Mouse (Mus musculus): ENCODE measurements around the gene Serpine2.

Gene Serpine2

DNA sequence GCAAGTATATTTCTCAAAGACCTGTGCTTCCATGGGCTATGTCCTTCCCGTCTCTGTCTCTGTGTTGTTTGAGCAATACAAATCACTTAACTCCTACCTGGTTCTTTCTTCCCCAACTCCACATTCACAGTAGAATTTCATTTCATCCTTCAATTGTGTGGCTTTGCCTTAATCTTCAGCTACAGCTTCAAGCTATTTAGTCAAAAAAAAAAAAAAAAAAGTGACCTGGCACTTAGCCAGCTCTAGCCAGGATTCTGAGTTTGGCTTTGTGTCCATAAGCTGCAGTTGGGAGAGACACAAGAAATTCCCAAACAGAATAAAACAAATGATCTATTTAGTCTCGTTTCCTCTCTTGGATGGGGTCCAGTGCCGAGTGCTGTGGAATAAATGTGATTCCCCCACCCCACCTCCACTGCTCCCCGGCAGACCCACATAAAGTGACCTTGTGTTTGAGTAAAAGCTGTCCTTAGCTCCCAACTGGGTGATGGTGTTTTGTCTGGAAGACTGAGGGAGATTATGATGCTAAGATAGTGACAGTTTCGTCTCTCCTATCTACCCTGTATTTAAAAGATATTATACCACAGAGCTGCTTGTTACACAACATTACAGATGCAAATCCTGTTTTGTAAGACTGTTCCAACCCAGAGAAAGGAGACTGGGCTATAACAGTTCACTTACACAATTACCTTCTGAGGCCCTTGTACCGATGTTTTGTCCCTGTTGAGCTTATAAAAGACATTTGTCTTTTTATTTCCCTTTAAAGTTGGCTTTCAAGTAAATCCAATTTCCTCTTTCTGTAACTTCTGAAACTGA is at the start of gene Serpine2:
Serpine2 (minus strand) TSS at position 51 of the 813 bp plus-strand sequence.
- peak; percentile 42 for DNase-seq

- DNase-seq: no peak
Observed at GRCm38 (mm10) chr1:79907811-79908210, 46.8 kb upstream of the Serpine2 start.

DNA sequence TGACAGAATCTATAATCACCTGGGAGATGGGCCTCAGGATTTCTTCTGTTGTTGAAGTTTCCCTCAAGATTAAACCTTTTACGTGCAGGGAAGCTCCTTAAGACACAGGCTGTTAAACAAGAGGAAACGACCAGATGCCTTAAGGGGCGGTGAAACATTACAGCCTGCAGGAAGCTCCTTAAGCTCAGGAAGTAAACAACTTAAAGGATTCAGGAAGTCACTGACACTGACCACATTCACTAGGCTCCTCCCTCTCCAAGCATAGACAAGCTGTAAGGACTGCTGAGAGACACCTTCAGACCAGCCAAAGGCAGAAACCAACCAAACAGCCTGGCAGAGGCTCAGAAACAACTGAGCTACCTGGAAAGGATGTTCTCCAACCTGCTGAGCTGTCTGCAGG is 44.3 kb upstream of the Serpine2 start:
- DNase-seq: no peak

DNA sequence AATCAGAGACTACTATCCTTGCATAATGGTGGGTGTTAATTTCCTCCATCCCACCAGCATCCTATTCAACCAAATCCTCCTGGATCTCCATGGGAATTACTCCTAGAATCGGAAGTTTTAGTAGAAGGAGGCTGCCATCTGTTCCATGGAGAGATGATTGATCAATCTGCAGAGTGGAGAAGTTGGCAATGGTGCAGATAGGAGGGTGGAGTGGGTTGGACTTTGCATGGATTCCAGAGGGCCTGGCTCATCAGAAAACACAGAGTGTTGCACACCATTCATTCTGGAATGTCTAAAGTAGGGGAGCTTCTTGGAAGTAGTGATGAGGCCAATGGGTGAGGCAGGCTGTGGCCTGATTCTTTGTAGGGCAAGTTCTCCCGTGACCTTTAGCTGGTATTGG is 41.9 kb upstream of the Serpine2 start:
- no peak for DNase-seq

DNA sequence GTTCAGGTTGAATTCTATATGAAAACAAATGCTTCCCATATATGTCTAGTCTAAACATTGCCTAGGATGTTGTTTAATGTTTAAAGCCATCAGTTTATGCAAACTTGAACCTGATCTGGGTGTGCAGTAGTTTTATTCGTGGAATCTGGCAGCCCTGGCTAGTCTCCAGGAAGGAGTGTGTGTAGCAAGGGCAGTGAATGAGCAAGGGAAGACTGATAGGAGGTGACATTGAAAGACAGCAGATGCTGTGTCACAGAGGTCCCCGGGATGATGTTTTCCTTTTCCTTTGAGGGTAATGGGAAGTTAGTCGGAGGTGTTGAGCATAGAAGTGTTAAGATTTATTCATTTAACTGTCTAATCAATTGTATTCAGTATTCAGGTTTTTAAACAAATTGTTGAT is 21.7 kb upstream of the Serpine2 start:
- DNase-seq: no peak

- DNase-seq: no peak
Observed at GRCm38 (mm10) chr1:79874741-79875140, 13.8 kb upstream of the Serpine2 start.

DNA sequence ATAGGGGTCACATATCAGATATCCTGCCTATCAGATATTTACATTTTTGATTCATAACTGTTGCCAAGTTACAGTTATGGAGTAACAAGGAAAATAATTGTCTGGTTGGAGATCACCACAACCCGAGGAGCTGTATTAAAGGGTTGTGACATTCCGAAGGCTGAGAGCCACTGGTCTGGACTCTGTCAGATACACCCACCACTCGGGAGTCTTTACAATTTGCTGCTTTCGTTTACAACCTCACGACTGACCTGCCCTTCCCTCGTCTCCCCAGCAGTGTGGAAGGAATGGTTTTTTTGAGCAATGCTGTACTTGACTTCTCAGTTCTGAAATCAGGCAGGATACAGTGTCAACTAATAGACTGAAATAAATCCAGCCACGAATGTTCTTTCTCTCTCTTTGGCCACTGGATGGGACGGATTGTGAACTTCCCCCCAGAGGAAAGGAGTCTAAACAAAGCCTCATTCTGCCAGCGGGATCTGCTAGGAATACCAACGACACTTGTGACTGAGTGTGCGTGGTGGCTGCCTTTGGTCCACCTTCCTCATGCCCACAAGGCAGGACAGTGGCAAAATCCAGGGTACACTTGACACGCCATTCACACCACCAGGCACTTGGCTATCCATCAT is 455 bp downstream of the Serpine2 start:
- peak; percentile 6 for DNase-seq

DNA sequence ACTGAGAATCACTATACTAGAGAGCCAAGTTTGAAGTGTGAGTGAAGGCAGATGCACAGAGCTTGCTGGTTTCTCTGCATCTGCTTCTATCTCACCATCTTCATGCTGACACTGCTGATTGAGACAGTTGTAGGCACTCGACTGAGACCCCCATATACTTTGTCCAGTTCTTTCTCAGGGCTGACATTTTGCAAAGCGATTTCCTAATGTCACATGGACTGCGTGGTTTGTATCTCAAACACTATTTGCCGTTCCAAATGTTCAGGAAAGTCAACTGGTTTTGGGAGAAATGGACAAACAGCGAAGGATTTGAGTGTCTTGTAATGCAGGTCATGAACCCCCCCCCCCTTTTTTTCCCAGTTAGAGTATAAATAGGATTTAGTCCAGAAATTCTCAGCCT is 1.0 kb downstream of the Serpine2 start:
- no peak for DNase-seq

DNA sequence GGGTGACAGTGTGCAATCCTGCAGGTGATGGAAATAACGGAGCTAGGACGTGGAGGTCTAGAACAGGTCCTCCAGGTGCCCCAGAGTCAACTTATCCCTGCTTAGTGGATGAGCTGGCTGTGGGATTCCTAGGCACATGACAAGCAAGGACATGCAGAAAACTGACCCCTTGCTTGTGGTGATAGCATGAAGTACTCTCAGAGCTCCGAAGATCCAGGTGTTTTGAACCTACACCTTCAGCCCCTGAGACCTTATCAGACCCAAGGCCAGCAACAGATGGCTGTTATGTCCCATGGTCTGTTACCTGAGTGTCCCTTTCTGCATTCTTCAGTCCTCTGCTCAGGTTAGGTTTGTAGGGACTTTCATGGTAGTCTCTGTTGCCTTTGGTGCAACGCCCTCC is 2.0 kb downstream of the Serpine2 start:
- DNase-seq: no peak

- DNase-seq: peak; percentile 67
Observed at GRCm38 (mm10) chr1:79858389-79858994, 2.5 kb downstream of the Serpine2 start.

- no peak for DNase-seq
Observed at GRCm38 (mm10) chr1:79857681-79858388, 3.1 kb downstream of the Serpine2 start.

GRCm38 (mm10) chr1:79856756-79857155 is 4.2 kb downstream of the Serpine2 start:
- no peak for DNase-seq

GRCm38 (mm10) chr1:79853527-79853926 is 7.5 kb downstream of the Serpine2 start:
- no peak for DNase-seq

DNA sequence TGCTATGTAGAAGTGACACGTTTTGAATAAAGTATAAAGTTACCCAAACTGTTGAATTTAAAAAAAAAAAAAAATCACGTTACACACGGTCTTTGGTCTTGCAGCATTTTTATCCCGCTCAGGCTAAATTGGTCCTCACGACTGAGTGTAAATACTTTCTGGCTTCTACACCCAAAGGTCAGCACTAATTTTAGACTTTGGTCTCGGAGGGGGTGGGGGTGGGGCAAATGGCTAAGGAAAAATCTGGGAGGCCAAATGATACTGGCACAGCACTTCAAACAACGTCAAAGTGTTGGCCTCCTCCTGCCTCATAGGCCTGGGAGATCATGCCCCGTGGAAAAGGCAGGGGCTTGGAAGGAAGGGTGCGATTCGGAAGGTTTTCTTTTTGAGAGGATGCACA is 10.6 kb downstream of the Serpine2 start:
- DNase-seq: no peak

DNA sequence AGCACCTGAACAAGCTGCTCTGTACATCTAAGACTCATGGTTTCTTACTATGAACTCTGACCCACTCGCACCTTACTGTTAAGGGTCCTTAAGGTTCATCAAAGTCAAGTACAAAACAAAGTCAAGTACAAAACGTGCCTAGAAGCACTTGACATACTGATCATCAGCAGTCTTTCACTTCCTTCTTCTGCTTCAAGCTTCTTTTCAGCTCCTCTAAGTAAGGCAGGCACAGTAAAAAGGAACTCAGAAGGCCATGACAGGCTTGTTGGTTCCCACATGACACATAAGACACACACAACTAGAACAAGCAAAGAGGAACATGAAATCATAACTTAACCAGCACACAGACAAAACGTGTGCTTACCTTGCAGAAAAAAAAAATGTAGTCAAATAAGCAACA is 12.3 kb downstream of the Serpine2 start:
- no peak for DNase-seq

DNA sequence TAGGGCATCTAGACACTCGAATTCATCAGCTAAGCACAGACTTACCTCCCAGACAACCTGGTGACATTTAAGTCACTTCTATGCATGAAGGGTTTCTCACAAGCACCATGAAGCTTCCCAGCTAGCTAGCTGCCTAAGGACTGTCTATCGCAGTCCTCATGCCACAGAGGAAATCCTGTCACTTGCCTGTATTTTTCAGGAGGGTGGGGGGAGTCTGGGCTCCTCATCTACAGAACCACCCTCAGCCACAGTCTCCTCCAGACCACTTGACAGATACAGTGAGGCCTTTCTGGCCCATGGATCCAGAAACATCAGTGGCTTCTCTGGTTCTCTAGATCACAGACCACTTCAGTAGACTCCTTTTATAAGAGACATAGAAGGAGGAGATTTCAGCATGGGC is 14.1 kb downstream of the Serpine2 start:
- DNase-seq: no peak

GRCm38 (mm10) chr1:79832719-79833404 is 28.1 kb downstream of the Serpine2 start:
- DNase-seq: peak; percentile 29

DNA sequence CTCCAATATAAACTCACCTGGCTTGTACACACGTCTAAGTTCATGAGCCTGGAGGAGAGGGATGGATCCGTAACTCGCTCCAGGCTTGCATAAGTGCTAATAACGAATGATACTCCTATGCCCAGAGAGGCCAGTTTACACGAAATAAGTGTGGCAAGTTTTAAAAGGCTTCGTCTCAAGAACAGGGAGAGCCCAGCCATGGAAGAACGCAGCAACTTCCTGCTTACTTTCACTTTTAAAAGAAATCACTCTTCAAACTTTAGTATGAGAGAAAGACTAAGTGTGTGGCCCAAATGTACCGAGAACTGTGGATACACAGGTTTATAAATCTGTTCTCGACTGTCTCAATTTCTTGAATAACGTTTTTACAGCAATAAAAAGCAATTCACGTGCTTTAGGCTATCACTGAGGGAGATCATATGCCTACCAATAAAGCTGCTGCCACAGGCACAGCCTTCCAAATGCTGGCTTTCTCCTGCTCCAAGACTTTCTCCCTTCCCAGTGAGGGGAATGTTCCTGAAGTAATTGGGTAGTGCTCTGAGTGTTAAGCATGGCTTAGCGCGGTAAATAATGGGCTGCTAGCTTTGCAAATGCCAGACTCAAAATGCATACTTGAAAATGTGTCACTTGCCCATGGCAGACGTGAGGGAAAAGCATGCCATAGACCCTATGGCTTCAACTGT is 36.9 kb downstream of the Serpine2 start:
- peak; percentile 12 for DNase-seq

DNA sequence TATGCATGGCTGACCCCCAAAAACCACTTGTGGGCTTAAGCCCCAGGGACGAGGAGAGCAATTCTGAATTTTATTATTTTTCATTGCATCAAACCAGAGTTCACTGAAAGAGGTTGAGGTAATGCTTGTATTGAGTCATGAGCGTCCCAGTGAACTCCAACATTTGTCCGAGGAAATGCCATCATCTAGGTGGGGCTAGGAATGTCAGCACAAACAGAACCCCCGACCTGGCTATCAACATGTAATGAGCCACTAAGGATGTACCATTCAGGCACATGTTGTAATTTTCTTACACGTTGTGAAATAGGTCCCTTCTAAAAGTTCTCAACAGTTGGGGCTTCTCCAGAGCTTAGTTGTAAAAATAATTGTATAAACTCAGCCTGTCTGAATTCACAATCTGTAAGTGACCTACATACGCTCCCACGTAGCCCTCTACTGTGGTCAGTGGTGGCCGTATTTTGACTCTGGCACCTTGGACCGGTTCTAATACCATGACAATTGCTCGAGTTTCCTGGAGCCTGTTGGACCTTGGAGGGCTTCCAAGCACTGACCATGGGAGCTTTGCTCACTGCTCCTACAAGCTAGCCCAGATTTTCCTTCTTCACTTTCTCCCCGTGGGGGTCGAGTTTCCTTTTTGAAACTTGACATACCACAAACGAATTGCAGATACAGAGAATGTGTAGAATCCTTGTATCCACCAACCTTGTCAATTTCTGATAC is 38.0 kb downstream of the Serpine2 start:
- peak; percentile 76 for DNase-seq

GRCm38 (mm10) chr1:79819296-79819879 is 41.6 kb downstream of the Serpine2 start:
- no peak for DNase-seq

- no peak for DNase-seq
Observed at GRCm38 (mm10) chr1:79815446-79815845, 45.5 kb downstream of the Serpine2 start.
